Mouse (Mus musculus): ENCODE measurements around the gene Fstl1.

The Fstl1 gene

GRCm38 (mm10) chr16:37788367-37789014 is 11.8 kb downstream of the Fstl1 start:
- DNase-seq = no peak

- DNase-seq = no peak
Measured at GRCm38 (mm10) chr16:37789015-37789381, 12.3 kb downstream of the Fstl1 start.

- no peak for DNase-seq
Measured at GRCm38 (mm10) chr16:37789394-37789920, 12.8 kb downstream of the Fstl1 start.

- DNase-seq = no peak
Measured at GRCm38 (mm10) chr16:37790008-37790780, 13.5 kb downstream of the Fstl1 start.

GRCm38 (mm10) chr16:37790781-37791175 is 14.1 kb downstream of the Fstl1 start:
- DNase-seq = no peak

- no peak for DNase-seq
Measured at GRCm38 (mm10) chr16:37795651-37796150, 19.0 kb downstream of the Fstl1 start.

GRCm38 (mm10) chr16:37796270-37796669 is 19.6 kb downstream of the Fstl1 start:
- DNase-seq = no peak

- no peak for DNase-seq
Measured at GRCm38 (mm10) chr16:37801097-37801496, 24.4 kb downstream of the Fstl1 start.

GRCm38 (mm10) chr16:37802686-37803295 is 26.1 kb downstream of the Fstl1 start:
- DNase-seq = no peak

- no peak for DNase-seq
Measured at GRCm38 (mm10) chr16:37803387-37803950, 26.8 kb downstream of the Fstl1 start.

GRCm38 (mm10) chr16:37805746-37806495 is 29.2 kb downstream of the Fstl1 start:
- no peak for DNase-seq

- DNase-seq = no peak
Measured at GRCm38 (mm10) chr16:37807269-37807668, 30.6 kb downstream of the Fstl1 start.

- DNase-seq = no peak
Measured at GRCm38 (mm10) chr16:37808866-37809622, 32.4 kb downstream of the Fstl1 start.

GRCm38 (mm10) chr16:37809623-37809992 is 32.9 kb downstream of the Fstl1 start:
- DNase-seq = no peak

- DNase-seq = no peak
Measured at GRCm38 (mm10) chr16:37811874-37812273, 35.2 kb downstream of the Fstl1 start.

GRCm38 (mm10) chr16:37812474-37812886 is 35.8 kb downstream of the Fstl1 start:
- DNase-seq = peak; percentile 74

- DNase-seq = no peak
Measured at GRCm38 (mm10) chr16:37813691-37814382, 37.2 kb downstream of the Fstl1 start.

- DNase-seq = no peak
Measured at GRCm38 (mm10) chr16:37814383-37814971, 37.8 kb downstream of the Fstl1 start.

GRCm38 (mm10) chr16:37817986-37818385 is 41.3 kb downstream of the Fstl1 start:
- no peak for DNase-seq

- peak; percentile 58 for DNase-seq
Measured at GRCm38 (mm10) chr16:37823949-37824348, 47.3 kb downstream of the Fstl1 start.

Data from cerebellum, adult 11 months (tissue).